Mouse (Mus musculus): ENCODE data around the gene Olfr316. TPM values are rescaled to one million over a fixed set of nuclear protein-coding genes. Genes with fewer than 3 reads are reported as not detected.

The Olfr316 gene
- polyA plus RNA-seq, 1 experiment from 2014 or later = not detected

Other genes starting within 250 kb of the Olfr316 start
- gene Olfr330, start 217.9 kb upstream of the Olfr316 start, polyA plus RNA-seq (2015; fragmentation: Nextera tagmentation; extraction: Ambion mirVana) = not detected in 2 replicates
- gene Olfr329-ps, start 206.3 kb upstream of the Olfr316 start, polyA plus RNA-seq (2015; fragmentation: Nextera tagmentation; extraction: Ambion mirVana) = not detected in 2 replicates
- gene Olfr328, start 197.1 kb upstream of the Olfr316 start, polyA plus RNA-seq (2015; fragmentation: Nextera tagmentation; extraction: Ambion mirVana) = not detected in 2 replicates
- not detected in 2 replicates for gene Olfr224, start 182.2 kb upstream of the Olfr316 start, polyA plus RNA-seq (2015; fragmentation: Nextera tagmentation; extraction: Ambion mirVana)
- gene Olfr325, start 175.0 kb upstream of the Olfr316 start, polyA plus RNA-seq (2015; fragmentation: Nextera tagmentation; extraction: Ambion mirVana) = not detected in 2 replicates
- not detected in 2 replicates for gene Olfr324, start 157.6 kb upstream of the Olfr316 start, polyA plus RNA-seq (2015; fragmentation: Nextera tagmentation; extraction: Ambion mirVana)
- gene 2210407C18Rik, start 136.7 kb upstream of the Olfr316 start, polyA plus RNA-seq (2015; fragmentation: Nextera tagmentation; extraction: Ambion mirVana) = not detected in 2 replicates
- gene Olfr323, start 122.2 kb upstream of the Olfr316 start, polyA plus RNA-seq (2015; fragmentation: Nextera tagmentation; extraction: Ambion mirVana) = not detected in 2 replicates
- 0.11 and 0.16 TPM in 2 replicates for gene Trim58, start 112.3 kb upstream of the Olfr316 start, polyA plus RNA-seq (2015; fragmentation: Nextera tagmentation; extraction: Ambion mirVana)
- gene Olfr322, start 94.0 kb upstream of the Olfr316 start, polyA plus RNA-seq (2015; fragmentation: Nextera tagmentation; extraction: Ambion mirVana) = not detected in 2 replicates
- not detected in 2 replicates for gene Olfr320, start 71.6 kb upstream of the Olfr316 start, polyA plus RNA-seq (2015; fragmentation: Nextera tagmentation; extraction: Ambion mirVana)
- gene Olfr319, start 53.6 kb upstream of the Olfr316 start, polyA plus RNA-seq (2015; fragmentation: Nextera tagmentation; extraction: Ambion mirVana) = not detected in 2 replicates
- gene Olfr318, start 28.7 kb upstream of the Olfr316 start, polyA plus RNA-seq (2015; fragmentation: Nextera tagmentation; extraction: Ambion mirVana) = not detected in 2 replicates
- not detected in 2 replicates for gene Olfr317, start 13.5 kb upstream of the Olfr316 start, polyA plus RNA-seq (2015; fragmentation: Nextera tagmentation; extraction: Ambion mirVana)
- not detected in 2 replicates for gene Olfr315, start 20.5 kb downstream of the Olfr316 start, polyA plus RNA-seq (2015; fragmentation: Nextera tagmentation; extraction: Ambion mirVana)
- not detected in 2 replicates for gene Olfr314, start 30.2 kb downstream of the Olfr316 start, polyA plus RNA-seq (2015; fragmentation: Nextera tagmentation; extraction: Ambion mirVana)
- gene Fam183b, start 49.2 kb downstream of the Olfr316 start, polyA plus RNA-seq (2015; fragmentation: Nextera tagmentation; extraction: Ambion mirVana) = 4.5 and 5.7 TPM in 2 replicates
- gene Olfr313, start 62.3 kb downstream of the Olfr316 start, polyA plus RNA-seq (2015; fragmentation: Nextera tagmentation; extraction: Ambion mirVana) = not detected in 2 replicates
- not detected in 2 replicates for gene Olfr312, start 76.5 kb downstream of the Olfr316 start, polyA plus RNA-seq (2015; fragmentation: Nextera tagmentation; extraction: Ambion mirVana)
- gene Olfr311, start 86.5 kb downstream of the Olfr316 start, polyA plus RNA-seq (2015; fragmentation: Nextera tagmentation; extraction: Ambion mirVana) = not detected in 2 replicates
- gene Gm12258, start 94.4 kb downstream of the Olfr316 start, polyA plus RNA-seq (2015; fragmentation: Nextera tagmentation; extraction: Ambion mirVana) = 8.1 and 8.9 TPM in 2 replicates
- 7.6 and 7.9 TPM in 2 replicates for gene 2810021J22Rik, start 114.5 kb downstream of the Olfr316 start, polyA plus RNA-seq (2015; fragmentation: Nextera tagmentation; extraction: Ambion mirVana)
- gene Zfp39, start 151.5 kb downstream of the Olfr316 start, polyA plus RNA-seq (2015; fragmentation: Nextera tagmentation; extraction: Ambion mirVana) = 4.9 and 5.1 TPM in 2 replicates
- 0.15 TPM in 1 of 2 replicates, not detected in the other for gene Btnl10, start 165.2 kb downstream of the Olfr316 start, polyA plus RNA-seq (2015; fragmentation: Nextera tagmentation; extraction: Ambion mirVana)
- gene Rnf187, start 186.2 kb downstream of the Olfr316 start, polyA plus RNA-seq (2015; fragmentation: Nextera tagmentation; extraction: Ambion mirVana) = 241 and 245 TPM in 2 replicates
- 19.3 and 21.5 TPM in 2 replicates for gene Hist3h2ba, start 196.2 kb downstream of the Olfr316 start, polyA plus RNA-seq (2015; fragmentation: Nextera tagmentation; extraction: Ambion mirVana)
- gene Hist3h2a, start 202.0 kb downstream of the Olfr316 start, polyA plus RNA-seq (2015; fragmentation: Nextera tagmentation; extraction: Ambion mirVana) = 22.2 and 23.7 TPM in 2 replicates
- gene Trim17, start 202.0 kb downstream of the Olfr316 start, polyA plus RNA-seq (2015; fragmentation: Nextera tagmentation; extraction: Ambion mirVana) = 0.31 and 0.39 TPM in 2 replicates
- 19.9 and 22.9 TPM in 2 replicates for gene Trim11, start 225.4 kb downstream of the Olfr316 start, polyA plus RNA-seq (2015; fragmentation: Nextera tagmentation; extraction: Ambion mirVana)